Mouse (Mus musculus) urinary bladder, adult 18-20 months (tissue): ENCODE measurements around the gene Pspn.

Experiments used
- DNase-seq, 2 experiments: peaks; one replicate each; pipeline ENCODE4 v3.0.0; 2022; ENCODE audit warnings: low spot score in 2 of 2, mixed read lengths in 2 of 2

The Pspn gene

GRCm38 (mm10) chr17:56999968-57000609, at the start of gene Pspn:
Pspn (minus strand) TSS chr17:57000018.
- no peak for DNase-seq

GRCm38 (mm10) chr17:57048816-57049215, 49.0 kb upstream of the Pspn start:
- no peak for DNase-seq

GRCm38 (mm10) chr17:57047406-57047805, 47.6 kb upstream of the Pspn start:
- no peak for DNase-seq

- no peak for DNase-seq
Observed at GRCm38 (mm10) chr17:57041554-57041953, 41.7 kb upstream of the Pspn start, which contains the start of gene Slc25a41. Slc25a41 (minus strand) TSS chr17:57041654.

GRCm38 (mm10) chr17:57038978-57039377, 39.2 kb upstream of the Pspn start:
- no peak for DNase-seq

- no peak for DNase-seq
Observed at GRCm38 (mm10) chr17:57032854-57033253, 33.0 kb upstream of the Pspn start.

- DNase-seq: peak; percentile 98 to 100
Observed at GRCm38 (mm10) chr17:57031661-57032420, 32.0 kb upstream of the Pspn start.

- no peak for DNase-seq
Observed at GRCm38 (mm10) chr17:57030931-57031660, 31.3 kb upstream of the Pspn start, which contains the start of gene Khsrp. Khsrp (minus strand) TSS chr17:57031522.

- DNase-seq: no peak
Observed at GRCm38 (mm10) chr17:57029691-57030090, 29.9 kb upstream of the Pspn start.

GRCm38 (mm10) chr17:57027471-57027870, 27.7 kb upstream of the Pspn start:
- DNase-seq: no peak

GRCm38 (mm10) chr17:57020960-57021359, 21.1 kb upstream of the Pspn start:
- no peak for DNase-seq

- DNase-seq: no peak
Observed at GRCm38 (mm10) chr17:57019693-57020092, 19.9 kb upstream of the Pspn start.

GRCm38 (mm10) chr17:57012245-57012795, 12.5 kb upstream of the Pspn start:
- DNase-seq: no peak

GRCm38 (mm10) chr17:57011236-57012141, 11.7 kb upstream of the Pspn start, which contains the start of the genes Gtf2f1 and Gm17949:
Gtf2f1 (minus strand) TSS chr17:57011288.
Gm17949 (plus strand) TSS chr17:57011469.
- peak; percentile 86 to 88 for DNase-seq

GRCm38 (mm10) chr17:57010911-57011235, 11.1 kb upstream of the Pspn start:
- peak; percentile 10 to 72 for DNase-seq

- no peak for DNase-seq
Observed at GRCm38 (mm10) chr17:57007137-57007905, 7.5 kb upstream of the Pspn start.

GRCm38 (mm10) chr17:57003994-57004393, 4.2 kb upstream of the Pspn start:
- no peak for DNase-seq

- DNase-seq: no peak
Observed at GRCm38 (mm10) chr17:57001228-57001627, 1.4 kb upstream of the Pspn start.

- no peak for DNase-seq
Observed at GRCm38 (mm10) chr17:56999414-56999813, 404 bp downstream of the Pspn start.

- DNase-seq: peak; percentile 86 to 93
Observed at GRCm38 (mm10) chr17:56997029-56997667, 2.7 kb downstream of the Pspn start, which contains the start of gene Alkbh7. Alkbh7 (plus strand) TSS chr17:56997339.
